Mouse (Mus musculus): ENCODE results near the gene Prpf4. TPM values are rescaled to one million over a fixed set of nuclear protein-coding genes. Genes with fewer than 3 reads are reported as not detected.
A peak's percentile ranks its signal among the peaks of the same experiment; 100 is the strongest.

Gene Prpf4
- total RNA-seq, 2 experiments from 2014 or later: 11.5 to 11.6 TPM

GRCm38 (mm10) chr4:62383752-62384151 is 24.8 kb upstream of the Prpf4 start:
- DNase-seq (ENCODE audit: low spot score in 2 of 2): no peak
- intact Hi-C loops (cut with DNase I): no loop called here

- DNase-seq (ENCODE audit: low spot score in 2 of 2): no peak
- intact Hi-C loops (cut with DNase I): no loop called here
These were observed 24.4 kb upstream of the Prpf4 start for GRCm38 (mm10) chr4:62384159-62384558.

- no peak for DNase-seq (ENCODE audit: low spot score in 2 of 2)
- intact Hi-C loops (cut with DNase I): no loop called here
These were observed 23.2 kb upstream of the Prpf4 start for GRCm38 (mm10) chr4:62385439-62385838.

- intact Hi-C loops (cut with DNase I): no loop called here
- DNase-seq (ENCODE audit: low spot score in 2 of 2): no peak
These were observed 18.7 kb upstream of the Prpf4 start for GRCm38 (mm10) chr4:62389592-62390512.

- intact Hi-C loops (cut with DNase I): no loop called here
- DNase-seq (ENCODE audit: low spot score in 2 of 2): no peak
These were observed 16.7 kb upstream of the Prpf4 start for GRCm38 (mm10) chr4:62391892-62392291.

GRCm38 (mm10) chr4:62393459-62393858 is 15.1 kb upstream of the Prpf4 start:
- intact Hi-C loops (cut with DNase I): no loop called here
- DNase-seq (ENCODE audit: low spot score in 2 of 2): no peak

- intact Hi-C loops (cut with DNase I): no loop called here
These were observed 12.8 kb upstream of the Prpf4 start for GRCm38 (mm10) chr4:62395806-62396205.

GRCm38 (mm10) chr4:62397616-62398365 is 10.8 kb upstream of the Prpf4 start:
- intact Hi-C loops (cut with DNase I): no loop called here
- DNase-seq (ENCODE audit: low spot score in 2 of 2): no peak

More at GRCm38 (mm10) chr4:62395806-62396205, 12.8 kb upstream of the Prpf4 start:
- DNase-seq (ENCODE audit: low spot score in 2 of 2): no peak

- DNase-seq (ENCODE audit: low spot score in 2 of 2): peak in 1 of 2 experiments; percentile 17
- intact Hi-C loops (cut with DNase I): no loop called here
These were observed 9.6 kb upstream of the Prpf4 start for GRCm38 (mm10) chr4:62398956-62399355.

- no peak for DNase-seq (ENCODE audit: low spot score in 2 of 2)
- intact Hi-C loops (cut with DNase I): loop anchor here (5.0 kb wide), 2 partner anchors 44 to 66 kb away; partner anchors contain the start of genes Fkbp15, Slc31a1 and Wdr31
These were observed 2.5 kb upstream of the Prpf4 start for GRCm38 (mm10) chr4:62406133-62406532.

GRCm38 (mm10) chr4:62407730-62408582 is 641 bp upstream of the Prpf4 start:
- DNase-seq (ENCODE audit: low spot score in 2 of 2): peak; percentile 44 to 47
- intact Hi-C loops (cut with DNase I): loop anchor here (5.0 kb wide), 2 partner anchors 46 to 64 kb away; partner anchors contain the start of genes Fkbp15, Slc31a1 and Wdr31

GRCm38 (mm10) chr4:62409615-62410014 is 1.0 kb downstream of the Prpf4 start:
- intact Hi-C loops (cut with DNase I): loop anchor here (5.0 kb wide), 2 partner anchors 47 to 63 kb away; partner anchors contain the start of genes Fkbp15, Slc31a1 and Wdr31
- DNase-seq (ENCODE audit: low spot score in 2 of 2): no peak

GRCm38 (mm10) chr4:62410325-62410724 is 1.7 kb downstream of the Prpf4 start:
- DNase-seq (ENCODE audit: low spot score in 2 of 2): no peak
- intact Hi-C loops (cut with DNase I): no loop called here

GRCm38 (mm10) chr4:62411606-62412005 is 3.0 kb downstream of the Prpf4 start:
- intact Hi-C loops (cut with DNase I): no loop called here
- DNase-seq (ENCODE audit: low spot score in 2 of 2): no peak

- intact Hi-C loops (cut with DNase I): no loop called here
- DNase-seq (ENCODE audit: low spot score in 2 of 2): peak in 1 of 2 experiments; percentile 51
These were observed 9.9 kb downstream of the Prpf4 start for GRCm38 (mm10) chr4:62418448-62418847.

GRCm38 (mm10) chr4:62419091-62419490 is 10.5 kb downstream of the Prpf4 start:
- intact Hi-C loops (cut with DNase I): no loop called here
- DNase-seq (ENCODE audit: low spot score in 2 of 2): no peak

GRCm38 (mm10) chr4:62425891-62426290 is 17.3 kb downstream of the Prpf4 start:
- intact Hi-C loops (cut with DNase I): no loop called here
- DNase-seq (ENCODE audit: low spot score in 2 of 2): no peak

GRCm38 (mm10) chr4:62427978-62428758 is 19.6 kb downstream of the Prpf4 start:
- intact Hi-C loops (cut with DNase I): no loop called here
- no peak for DNase-seq (ENCODE audit: low spot score in 2 of 2)
